In the genomic region with DNA sequence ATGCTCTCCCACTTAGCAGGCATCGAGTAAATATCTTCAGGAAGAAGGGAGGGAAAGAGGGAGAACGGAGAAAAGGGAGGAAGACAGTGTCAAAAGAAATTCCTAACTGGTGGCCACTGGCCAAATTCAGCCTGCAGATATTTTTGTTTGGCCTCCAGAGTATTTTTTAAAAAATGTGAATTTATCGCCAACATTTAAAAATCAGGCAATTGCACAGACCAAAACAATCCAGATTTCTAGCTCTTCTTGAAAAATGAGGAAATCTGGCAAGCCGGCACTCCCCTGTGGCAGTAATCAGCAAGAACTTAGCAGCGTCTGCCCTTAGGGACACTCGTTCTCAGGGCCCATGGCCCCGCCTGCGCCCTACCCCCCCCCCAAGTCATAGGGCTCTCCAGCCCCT, we compare ENCODE assay signal across 11 mouse cellular contexts.
DNase-seq lines count a peak whose midpoint lies in the region; ATAC-seq lines count a peak whose summit lies in the region.
"Had no signal": no experiment of that assay in that cellular context is flagged by ENCODE, and none has a peak within 500 bp of the region (broad histone marks: within the 10 kb centered on the region; RNA-seq: fewer than 3 reads in every experiment).

No protein-coding gene starts in this region.

- WGBS in limb, embryonic 12.5 days = 71% methylated on average over 8 of the region's 8 CpGs

- no peak overlapping the region for H3K9ac ChIP-seq in limb, embryonic 12.5 days (replicated peaks)

- ATAC-seq in limb, embryonic 12.5 days (ENCODE audit: insufficient number of reproducible peaks, insufficient read depth, low FRiP score, low TSS enrichment, low read depth) = no peak
- no peak for ATAC-seq in erythroblast, adult 5-6 weeks (replicated peaks; ENCODE audit: low FRiP score, poor library complexity, severe bottlenecking)
- ATAC-seq in megakaryocyte progenitor cell, adult 5-6 weeks (replicated peaks; ENCODE audit: poor library complexity) = no peak
- ATAC-seq: forebrain, embryonic 14.5 days had no signal

- H3K4me3 ChIP-seq in limb, embryonic 12.5 days (replicated peaks) = no peak overlapping the region
- H3K4me3 ChIP-seq: megakaryocyte, embryonic 14.5 days had no signal

- H3K36me3 ChIP-seq in limb, embryonic 12.5 days = no peaks in the 10 kb centered on the region

- H3K4me1 ChIP-seq in limb, embryonic 12.5 days (replicated peaks) = peaks cover 31% of the 10 kb centered on the region

- H3K27me3 ChIP-seq in limb, embryonic 12.5 days = peaks cover 38% of the 10 kb centered on the region

- intact Hi-C loops in heart, postnatal 25 days (cut with DNase I) = no loop called here

- H3K4me2 ChIP-seq in limb, embryonic 12.5 days = no peak overlapping the region
- H3K4me2 ChIP-seq: liver, embryonic 11.5 days had no signal

- H3K27ac ChIP-seq in limb, embryonic 12.5 days = 0 out of 2 replicates have a peak overlapping the region, but pooled peaks have one; percentile 50

- peak; percentile 29 for DNase-seq in lung, postnatal 10 days
- DNase-seq in lung, adult 18-20 months = no peak
- peak; percentile 36 to 58 for DNase-seq in gastrocnemius, adult 8-10 months (ENCODE audit: low spot score in 2 of 2)
- peak; percentile 33 for DNase-seq in heart, postnatal 25 days (ENCODE audit: low spot score)
- DNase-seq: cerebellum, adult 18-20 months had no signal

- peaks cover 6% of the 10 kb centered on the region; the same call in 1 of the 2 replicates for H3K9me3 ChIP-seq in limb, embryonic 12.5 days
- H3K9me3 ChIP-seq: megakaryocyte, embryonic 14.5 days had no signal

Comparison
In these comparisons a context has a peak if more than half of its experiments do, and no peak if none do; other contexts are left out.
1. DNase-seq: peak in lung, postnatal 10 days (single experiment), gastrocnemius, adult 8-10 months (2 of 2) and heart, postnatal 25 days (single experiment); none in lung, adult 18-20 months (0 of 2).